ENCODE assay signal across 19 mouse cellular contexts in the genomic region with DNA sequence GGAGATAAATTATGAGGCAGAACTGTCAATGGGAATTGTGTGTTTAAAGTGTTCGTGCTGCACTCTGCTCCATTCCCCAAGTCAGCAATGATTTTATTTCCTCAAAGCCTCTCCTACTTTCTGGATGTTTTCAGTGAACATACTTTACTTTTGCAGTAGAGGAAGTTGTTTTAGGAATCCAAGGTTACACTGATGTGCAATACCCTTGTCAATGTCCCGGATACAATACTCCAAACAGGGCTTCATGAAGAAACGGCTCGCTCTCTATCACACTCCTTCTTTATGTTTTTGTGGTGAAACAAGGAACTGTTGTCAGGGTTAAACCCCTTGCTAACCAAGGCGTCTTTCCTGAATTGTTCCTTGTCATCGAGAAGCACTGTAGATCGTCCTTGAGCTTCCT. TPM values are rescaled to one million over a fixed set of nuclear protein-coding genes. Genes with fewer than 3 reads are reported as not detected.
DNase-seq lines count a peak whose midpoint lies in the region; ATAC-seq and TF ChIP-seq lines count a peak whose summit lies in the region.
"Had no signal": no experiment of that assay in that cellular context is flagged by ENCODE, and none has a peak within 500 bp of the region (broad histone marks: within the 10 kb centered on the region; RNA-seq: fewer than 3 reads in every experiment).

No protein-coding gene starts in this region.

- no peak for ATAC-seq in heart, embryonic 13.5 days (ENCODE audit: extremely low read depth, insufficient number of reproducible peaks, low FRiP score, low TSS enrichment)
- no peak for ATAC-seq in limb, embryonic 13.5 days (ENCODE audit: low FRiP score, low read depth)
- peak; percentile 56 for ATAC-seq in granulocyte monocyte progenitor cell, adult 5-6 weeks (replicated peaks; ENCODE audit: poor library complexity, severe bottlenecking)
- ATAC-seq in stomach, embryonic 14.5 days (ENCODE audit: insufficient number of reproducible peaks, insufficient read depth, low FRiP score, low read depth) = no peak

- WGBS in heart, embryonic 13.5 days = 50% methylated on average over 7 of the region's 7 CpGs
- 69% methylated on average over 7 of the region's 7 CpGs for WGBS in limb, embryonic 13.5 days
- 85% methylated on average over 7 of the region's 7 CpGs for WGBS in limb, embryonic 10.5 days
- 55% methylated on average over 7 of the region's 7 CpGs for WGBS in stomach, embryonic 14.5 days
- WGBS in thymus, adult 2 months = 77% methylated on average over 7 of the region's 7 CpGs

- peak overlapping the region; percentile 83 for H3K27ac ChIP-seq in heart, embryonic 13.5 days (replicated peaks)
- H3K27ac ChIP-seq in limb, embryonic 13.5 days = 0 out of 2 replicates have a peak overlapping the region, but pooled peaks have one; percentile 44
- no peak overlapping the region for H3K27ac ChIP-seq in limb, embryonic 10.5 days
- H3K27ac ChIP-seq in stomach, embryonic 14.5 days (ENCODE audit: low read length) = peak overlapping the region; percentile 67; the same call in 1 of the 2 replicates
- no peak overlapping the region for H3K27ac ChIP-seq in thymus, adult 2 months (ENCODE audit: control insufficient read depth, insufficient read depth, low read length)
- H3K27ac ChIP-seq: embryonic facial prominence, embryonic 12.5 days; forebrain, embryonic 12.5 days; hindbrain, embryonic 15.5 days had no signal

- peak overlapping the region; percentile 35; the same call in 1 of the 2 replicates for H3K9ac ChIP-seq in heart, embryonic 13.5 days
- H3K9ac ChIP-seq in limb, embryonic 13.5 days = no peak overlapping the region
- H3K9ac ChIP-seq in stomach, embryonic 14.5 days (replicated peaks; ENCODE audit: low read depth, low read length) = no peak overlapping the region
- H3K9ac ChIP-seq: embryonic facial prominence, embryonic 12.5 days; forebrain, embryonic 12.5 days; hindbrain, embryonic 15.5 days had no signal

- TF ChIP-seq POLR2A in thymus, adult 2 months (IDR thresholded peaks at IDR 0.05; ENCODE audit: control insufficient read depth, extremely low read depth, insufficient read depth, low read length, poor library complexity) = no peak

- H3K4me1 ChIP-seq in heart, embryonic 13.5 days = peaks cover 67% of the 10 kb centered on the region
- H3K4me1 ChIP-seq in limb, embryonic 13.5 days = peaks cover 36% of the 10 kb centered on the region
- peaks cover 9% of the 10 kb centered on the region for H3K4me1 ChIP-seq in limb, embryonic 10.5 days
- H3K4me1 ChIP-seq in stomach, embryonic 14.5 days (ENCODE audit: control insufficient read depth, insufficient read depth, low read length) = peaks cover 26% of the 10 kb centered on the region
- no peaks in the 10 kb centered on the region for H3K4me1 ChIP-seq in thymus, adult 2 months (replicated peaks; ENCODE audit: control insufficient read depth, insufficient read depth, low read length)

- no peak overlapping the region for H3K4me2 ChIP-seq in heart, embryonic 13.5 days
- H3K4me2 ChIP-seq in limb, embryonic 13.5 days (replicated peaks) = no peak overlapping the region
- H3K4me2 ChIP-seq in stomach, embryonic 14.5 days (replicated peaks; ENCODE audit: low read depth, low read length) = no peak overlapping the region
- H3K4me2 ChIP-seq: embryonic facial prominence, embryonic 12.5 days; forebrain, embryonic 12.5 days; hindbrain, embryonic 15.5 days; midbrain, embryonic 11.5 days had no signal

- no peak for TF ChIP-seq CTCF in thymus, adult 2 months (IDR thresholded peaks at IDR 0.05; ENCODE audit: borderline replicate concordance, control insufficient read depth, extremely low read depth, insufficient read depth, low read length, poor library complexity)

- no peaks in the 10 kb centered on the region for H3K27me3 ChIP-seq in heart, embryonic 13.5 days (replicated peaks)
- no peaks in the 10 kb centered on the region for H3K27me3 ChIP-seq in limb, embryonic 13.5 days
- H3K27me3 ChIP-seq in limb, embryonic 10.5 days (ENCODE audit: low read depth, poor library complexity, severe bottlenecking) = no peaks in the 10 kb centered on the region
- H3K27me3 ChIP-seq in stomach, embryonic 14.5 days (ENCODE audit: control insufficient read depth, insufficient read depth, low read length) = no peaks in the 10 kb centered on the region
- no peaks in the 10 kb centered on the region for H3K27me3 ChIP-seq in thymus, adult 2 months (ENCODE audit: control insufficient read depth, insufficient read depth, low read length)
- H3K27me3 ChIP-seq: embryonic facial prominence, embryonic 12.5 days; forebrain, embryonic 12.5 days; hindbrain, embryonic 15.5 days had no signal

- H3K36me3 ChIP-seq in heart, embryonic 13.5 days = peaks cover 9% of the 10 kb centered on the region; the same call in 1 of the 2 replicates
- peaks cover 8% of the 10 kb centered on the region; the same call in 1 of the 2 replicates for H3K36me3 ChIP-seq in limb, embryonic 13.5 days
- no peaks in the 10 kb centered on the region for H3K36me3 ChIP-seq in limb, embryonic 10.5 days
- H3K36me3 ChIP-seq in stomach, embryonic 14.5 days (ENCODE audit: control insufficient read depth, insufficient read depth, low read length) = no peaks in the 10 kb centered on the region
- H3K36me3 ChIP-seq in thymus, adult 2 months (ENCODE audit: control insufficient read depth, insufficient read depth, low read length) = no peaks in the 10 kb centered on the region
- H3K36me3 ChIP-seq: embryonic facial prominence, embryonic 12.5 days; forebrain, embryonic 12.5 days; hindbrain, embryonic 15.5 days had no signal

- no peaks in the 10 kb centered on the region for H3K9me3 ChIP-seq in heart, embryonic 13.5 days
- H3K9me3 ChIP-seq in limb, embryonic 13.5 days = no peaks in the 10 kb centered on the region
- H3K9me3 ChIP-seq in limb, embryonic 10.5 days (replicated peaks) = no peaks in the 10 kb centered on the region
- no peaks in the 10 kb centered on the region for H3K9me3 ChIP-seq in stomach, embryonic 14.5 days (ENCODE audit: control insufficient read depth, low read depth, low read length)
- H3K9me3 ChIP-seq: embryonic facial prominence, embryonic 12.5 days; forebrain, embryonic 12.5 days; hindbrain, embryonic 15.5 days had no signal

- no peak for DNase-seq in heart, adult 11 months
- DNase-seq in limb, embryonic 10.5 days (ENCODE audit: low spot score) = no peak
- DNase-seq in thymus, adult 2 months = no peak
- DNase-seq: cerebellum, adult 11 months; cerebellum, postnatal 36 days; kidney, adult 9 months; layer of hippocampus, adult 9-11 months; liver; lung, postnatal 10 days; right cerebral cortex, adult 18-20 months; spleen, adult 18-20 months had no signal

- H3K4me3 ChIP-seq in heart, embryonic 13.5 days = no peak overlapping the region
- no peak overlapping the region for H3K4me3 ChIP-seq in limb, embryonic 13.5 days
- H3K4me3 ChIP-seq in limb, embryonic 10.5 days = no peak overlapping the region
- H3K4me3 ChIP-seq in stomach, embryonic 14.5 days (ENCODE audit: low read depth, low read length) = no peak overlapping the region
- H3K4me3 ChIP-seq in thymus, adult 2 months (ENCODE audit: control insufficient read depth, insufficient read depth, low read length) = no peak overlapping the region
- H3K4me3 ChIP-seq: embryonic facial prominence, embryonic 12.5 days; forebrain, embryonic 12.5 days; hindbrain, embryonic 15.5 days had no signal

RNA-seq across cellular contexts. Expression of gene Rassf8, which starts 45.8 kb away (rescaled TPM):
- 7.4 and 7.6 TPM in 2 replicates for polyA plus RNA-seq in heart, embryonic 13.5 days (2015; fragmentation: Nextera tagmentation; extraction: Ambion mirVana)
- 13.2 and 14.0 TPM in 2 replicates for polyA plus RNA-seq in limb, embryonic 13.5 days (2015; fragmentation: Nextera tagmentation; extraction: Ambion mirVana)
- 3.9 and 6.4 TPM in 2 replicates for polyA plus RNA-seq in limb, embryonic 10.5 days (2016; fragmentation: Nextera tagmentation; extraction: Ambion mirVana)
- 13.0 and 15.3 TPM in 2 replicates for total RNA-seq in granulocyte monocyte progenitor cell, adult 5-6 weeks (2014; fragmentation: Nextera tagmentation)
- total RNA-seq in granulocyte monocyte progenitor cell, adult 5-6 weeks (2017) = 13.5 and 14.1 TPM in 2 replicates
- 10.5 and 11.4 TPM in 2 replicates for polyA plus RNA-seq in stomach, embryonic 14.5 days (2014; fragmentation: Nextera tagmentation; extraction: Ambion mirVana)
- polyA plus RNA-seq in thymus, adult 2 months (2012; rRNA removed) = 3.0 and 5.3 TPM in 2 replicates

Comparison
In these comparisons a context has a peak if more than half of its experiments do, and no peak if none do; other contexts are left out.
1. H3K27ac ChIP-seq: peak in heart, embryonic 13.5 days (single experiment), limb, embryonic 13.5 days (single experiment) and stomach, embryonic 14.5 days (single experiment); none in limb, embryonic 10.5 days (single experiment) and thymus, adult 2 months (single experiment).